Mouse (Mus musculus): ENCODE measurements around the gene Pde3a. TPM values are rescaled to one million over a fixed set of nuclear protein-coding genes. Genes with fewer than 3 reads are reported as not detected.
A peak's percentile ranks its signal among the peaks of the same experiment; 100 is the strongest.

Pde3a gene
- polyA plus RNA-seq, 1 experiment: 0.25 TPM

- Histone ChIP-seq H3K36me3 (ENCODE audit: control insufficient read depth, insufficient read depth, low read length) (no peaks in the 10 kb centered on the region), H3K4me3 (ENCODE audit: control insufficient read depth, low read depth, low read length) (no peak overlapping the region), H3K27ac (ENCODE audit: control insufficient read depth, insufficient read depth, low read depth, low read length) (no peak overlapping the region), H3K27me3 (ENCODE audit: control insufficient read depth, insufficient read depth, low read length) (no peaks in the 10 kb centered on the region), H3K4me1 (ENCODE audit: control insufficient read depth, insufficient read depth, low read length) (no peaks in the 10 kb centered on the region)
- no peak for TF ChIP-seq POLR2A (IDR thresholded peaks at IDR 0.05; ENCODE audit: control insufficient read depth, low read depth, low read length)
- no peak for TF ChIP-seq CTCF (IDR thresholded peaks at IDR 0.05; ENCODE audit: control insufficient read depth, insufficient read depth, insufficient replicate concordance, low read depth, low read length)
Observed at GRCm38 (mm10) chr6:141456591-141456990, 207.5 kb downstream of the Pde3a start.

- Histone ChIP-seq H3K27me3 (ENCODE audit: control insufficient read depth, insufficient read depth, low read length) (no peaks in the 10 kb centered on the region), H3K4me1 (ENCODE audit: control insufficient read depth, insufficient read depth, low read length) (no peaks in the 10 kb centered on the region), H3K4me3 (ENCODE audit: control insufficient read depth, low read depth, low read length) (no peak overlapping the region), H3K27ac (ENCODE audit: control insufficient read depth, insufficient read depth, low read depth, low read length) (no peak overlapping the region), H3K36me3 (ENCODE audit: control insufficient read depth, insufficient read depth, low read length) (no peaks in the 10 kb centered on the region)
- no peak for TF ChIP-seq CTCF (IDR thresholded peaks at IDR 0.05; ENCODE audit: control insufficient read depth, insufficient read depth, insufficient replicate concordance, low read depth, low read length)
- no peak for TF ChIP-seq POLR2A (IDR thresholded peaks at IDR 0.05; ENCODE audit: control insufficient read depth, low read depth, low read length)
Observed at GRCm38 (mm10) chr6:141470251-141470650, 221.2 kb downstream of the Pde3a start.

GRCm38 (mm10) chr6:141474223-141474622, 225.2 kb downstream of the Pde3a start:
- TF ChIP-seq POLR2A (IDR thresholded peaks at IDR 0.05; ENCODE audit: control insufficient read depth, low read depth, low read length) (no peak), CTCF (IDR thresholded peaks at IDR 0.05; ENCODE audit: control insufficient read depth, insufficient read depth, insufficient replicate concordance, low read depth, low read length) (no peak)
- H3K4me3 ChIP-seq (ENCODE audit: control insufficient read depth, low read depth, low read length): no peak overlapping the region
- H3K27ac ChIP-seq (ENCODE audit: control insufficient read depth, insufficient read depth, low read depth, low read length): no peak overlapping the region
- H3K27me3 ChIP-seq (ENCODE audit: control insufficient read depth, insufficient read depth, low read length): no peaks in the 10 kb centered on the region
- no peaks in the 10 kb centered on the region for H3K4me1 ChIP-seq (ENCODE audit: control insufficient read depth, insufficient read depth, low read length)
- H3K36me3 ChIP-seq (ENCODE audit: control insufficient read depth, insufficient read depth, low read length): no peaks in the 10 kb centered on the region

- H3K27ac ChIP-seq (ENCODE audit: control insufficient read depth, insufficient read depth, low read depth, low read length): no peak overlapping the region
- H3K4me3 ChIP-seq (ENCODE audit: control insufficient read depth, low read depth, low read length): no peak overlapping the region
- H3K4me1 ChIP-seq (ENCODE audit: control insufficient read depth, insufficient read depth, low read length): no peaks in the 10 kb centered on the region
- no peaks in the 10 kb centered on the region for H3K36me3 ChIP-seq (ENCODE audit: control insufficient read depth, insufficient read depth, low read length)
- no peaks in the 10 kb centered on the region for H3K27me3 ChIP-seq (ENCODE audit: control insufficient read depth, insufficient read depth, low read length)
- no peak for TF ChIP-seq CTCF (IDR thresholded peaks at IDR 0.05; ENCODE audit: control insufficient read depth, insufficient read depth, insufficient replicate concordance, low read depth, low read length)
- no peak for TF ChIP-seq POLR2A (IDR thresholded peaks at IDR 0.05; ENCODE audit: control insufficient read depth, low read depth, low read length)
Observed at GRCm38 (mm10) chr6:141474696-141475095, 225.6 kb downstream of the Pde3a start.

GRCm38 (mm10) chr6:141485302-141486021, 236.4 kb downstream of the Pde3a start:
- H3K27me3 ChIP-seq (ENCODE audit: control insufficient read depth, insufficient read depth, low read length): no peaks in the 10 kb centered on the region
- no peak overlapping the region for H3K4me3 ChIP-seq (ENCODE audit: control insufficient read depth, low read depth, low read length)
- TF ChIP-seq POLR2A (IDR thresholded peaks at IDR 0.05; ENCODE audit: control insufficient read depth, low read depth, low read length) (no peak), CTCF (IDR thresholded peaks at IDR 0.05; ENCODE audit: control insufficient read depth, insufficient read depth, insufficient replicate concordance, low read depth, low read length) (no peak)
- no peaks in the 10 kb centered on the region for H3K36me3 ChIP-seq (ENCODE audit: control insufficient read depth, insufficient read depth, low read length)
- no peaks in the 10 kb centered on the region for H3K4me1 ChIP-seq (ENCODE audit: control insufficient read depth, insufficient read depth, low read length)
- no peak overlapping the region for H3K27ac ChIP-seq (ENCODE audit: control insufficient read depth, insufficient read depth, low read depth, low read length)

- no peak overlapping the region for H3K4me3 ChIP-seq (ENCODE audit: control insufficient read depth, low read depth, low read length)
- no peaks in the 10 kb centered on the region for H3K4me1 ChIP-seq (ENCODE audit: control insufficient read depth, insufficient read depth, low read length)
- H3K27ac ChIP-seq (ENCODE audit: control insufficient read depth, insufficient read depth, low read depth, low read length): no peak overlapping the region
- TF ChIP-seq CTCF (IDR thresholded peaks at IDR 0.05; ENCODE audit: control insufficient read depth, insufficient read depth, insufficient replicate concordance, low read depth, low read length): no peak
- TF ChIP-seq POLR2A (IDR thresholded peaks at IDR 0.05; ENCODE audit: control insufficient read depth, low read depth, low read length): no peak
- H3K27me3 ChIP-seq (ENCODE audit: control insufficient read depth, insufficient read depth, low read length): no peaks in the 10 kb centered on the region
- H3K36me3 ChIP-seq (ENCODE audit: control insufficient read depth, insufficient read depth, low read length): no peaks in the 10 kb centered on the region
Observed at GRCm38 (mm10) chr6:141487266-141487665, 238.2 kb downstream of the Pde3a start.

- H3K27me3 ChIP-seq (ENCODE audit: control insufficient read depth, insufficient read depth, low read length): no peaks in the 10 kb centered on the region
- no peak overlapping the region for H3K27ac ChIP-seq (ENCODE audit: control insufficient read depth, insufficient read depth, low read depth, low read length)
- TF ChIP-seq POLR2A (IDR thresholded peaks at IDR 0.05; ENCODE audit: control insufficient read depth, low read depth, low read length) (no peak), CTCF (IDR thresholded peaks at IDR 0.05; ENCODE audit: control insufficient read depth, insufficient read depth, insufficient replicate concordance, low read depth, low read length) (peak; percentile 70; the same call in 1 of the 2 replicates)
- H3K4me3 ChIP-seq (ENCODE audit: control insufficient read depth, low read depth, low read length): no peak overlapping the region
- H3K4me1 ChIP-seq (ENCODE audit: control insufficient read depth, insufficient read depth, low read length): no peaks in the 10 kb centered on the region
- H3K36me3 ChIP-seq (ENCODE audit: control insufficient read depth, insufficient read depth, low read length): no peaks in the 10 kb centered on the region
Observed at GRCm38 (mm10) chr6:141488619-141489018, 239.6 kb downstream of the Pde3a start.

All from testis, adult 2 months (tissue).